Mouse (Mus musculus): ENCODE data around the gene Vegfa.

- no peak for TF ChIP-seq POLR2A (IDR thresholded peaks at IDR 0.05; ENCODE audit: insufficient read length, low read depth)
- no peak for TF ChIP-seq MAX (IDR thresholded peaks at IDR 0.05; ENCODE audit: low read depth)
- TF ChIP-seq MYOD1 (IDR thresholded peaks at IDR 0.05; ENCODE audit: control insufficient read depth in 1 of 3, insufficient read length in 2 of 3, low read depth in 2 of 3): no peak
- no peak for TF ChIP-seq USF1 (IDR thresholded peaks at IDR 0.05; ENCODE audit: low read depth)
- no peak for TF ChIP-seq TCF3 (IDR thresholded peaks at IDR 0.05; ENCODE audit: insufficient read length, low read depth)
- TF ChIP-seq TCF12 (IDR thresholded peaks at IDR 0.05; ENCODE audit: insufficient read depth, poor library complexity, severe bottlenecking): no peak
Measured at GRCm38 (mm10) chr17:46070046-46070445, 37.9 kb upstream of the Vegfa start.

Data from myocyte (in vitro differentiated cells).